Mouse (Mus musculus): Measurements from ENCODE around the gene Scfd2. TPM values are rescaled to one million over a fixed set of nuclear protein-coding genes. Genes with fewer than 3 reads are reported as not detected.

The Scfd2 gene
- total RNA-seq, 2 experiments from 2014 or later: 3.8 to 7.1 TPM

DNA sequence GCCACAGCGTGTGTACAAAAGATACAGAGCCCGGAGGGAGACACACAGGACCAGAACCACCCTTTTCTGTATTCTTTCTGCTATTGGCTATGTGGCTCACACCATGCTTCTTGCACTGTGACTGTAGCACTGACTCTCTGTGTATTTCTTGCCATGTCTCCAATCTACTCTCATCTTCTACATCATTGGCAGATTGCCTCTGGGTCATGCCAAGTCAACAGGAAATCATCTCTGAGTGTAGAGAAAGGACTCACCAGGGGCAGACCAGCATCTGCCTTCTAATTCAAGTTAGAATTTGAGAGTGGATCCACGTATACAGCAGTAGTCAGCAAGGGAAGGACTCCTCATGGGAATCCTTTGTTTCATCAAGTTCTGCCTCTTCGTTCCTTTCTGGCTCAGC, 308.9 kb downstream of the Scfd2 start:
- ATAC-seq (replicated peaks; ENCODE audit: low FRiP score, poor library complexity, severe bottlenecking): no peak

- ATAC-seq (replicated peaks; ENCODE audit: low FRiP score, poor library complexity, severe bottlenecking): no peak
These were observed 313.0 kb downstream of the Scfd2 start for GRCm38 (mm10) chr5:74218524-74218923.

DNA sequence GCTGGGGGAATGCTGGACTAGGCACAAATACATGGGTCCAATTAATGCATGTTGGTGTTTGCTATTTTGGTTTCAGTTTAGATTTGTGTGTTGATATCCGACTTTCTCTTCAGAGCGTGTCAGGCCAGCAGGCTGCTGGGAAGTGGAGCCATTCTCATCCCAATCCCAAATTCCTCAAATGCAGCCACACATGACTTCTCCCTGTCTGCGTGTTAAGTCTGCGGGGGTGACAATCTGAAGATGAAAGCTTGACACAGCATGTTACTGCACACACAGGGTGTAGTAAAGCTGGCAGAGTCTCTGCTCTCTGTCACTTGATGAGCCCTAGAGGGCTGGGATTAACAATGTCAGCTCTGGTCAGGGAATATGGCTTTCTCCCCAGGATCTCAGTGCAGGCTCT, 316.4 kb downstream of the Scfd2 start:
- no peak for ATAC-seq (replicated peaks; ENCODE audit: low FRiP score, poor library complexity, severe bottlenecking)

DNA sequence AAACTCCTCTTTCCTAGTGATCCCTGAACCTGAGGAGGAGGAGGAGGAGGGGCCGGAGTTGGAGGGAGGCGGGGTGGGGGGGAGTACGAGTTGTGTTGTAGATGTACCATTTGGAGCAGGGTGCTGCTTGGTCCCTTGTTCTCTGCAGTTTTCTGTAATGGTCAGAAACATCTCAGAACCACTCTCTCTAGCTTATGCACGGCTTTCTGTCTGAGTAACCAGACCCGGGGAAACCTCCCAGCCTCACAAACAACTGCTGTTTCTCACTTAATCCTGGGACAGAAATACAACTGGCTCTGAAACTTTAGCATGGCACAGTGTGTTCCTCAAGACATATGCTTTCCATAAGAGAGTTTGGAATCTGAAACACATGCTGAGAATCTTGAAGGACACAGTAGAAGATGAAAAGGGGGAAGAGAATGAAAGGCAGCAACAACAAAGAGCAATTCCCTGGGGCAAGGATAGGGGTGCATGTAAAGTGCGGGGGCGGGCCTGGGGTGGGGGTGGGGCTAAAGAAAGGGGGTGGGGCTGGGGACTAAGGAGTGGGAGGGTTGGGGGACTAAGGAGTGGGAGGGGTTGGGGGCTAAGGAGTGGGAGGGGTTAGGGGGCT, 317.0 kb downstream of the Scfd2 start:
- no peak for ATAC-seq (replicated peaks; ENCODE audit: low FRiP score, poor library complexity, severe bottlenecking)

DNA sequence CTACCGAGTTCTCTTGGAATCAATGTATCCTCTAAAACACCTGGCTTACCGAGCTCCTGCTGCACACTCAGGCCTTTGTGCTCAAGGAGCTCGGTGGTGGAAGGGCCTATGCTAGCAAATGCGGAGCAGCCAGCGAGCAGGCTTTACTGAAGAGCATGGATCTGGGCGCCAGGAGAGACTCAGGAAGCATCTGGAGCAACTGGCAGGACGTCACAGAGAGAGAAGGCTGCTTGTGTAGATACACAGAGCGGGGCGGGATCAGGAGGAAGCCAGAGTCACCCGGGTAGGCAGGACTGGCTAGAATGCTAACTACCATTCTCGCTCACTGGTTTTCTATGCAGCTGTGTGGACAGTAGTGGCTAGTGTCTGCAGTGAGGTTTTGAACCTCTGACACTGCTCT, 320.2 kb downstream of the Scfd2 start:
- ATAC-seq (replicated peaks; ENCODE audit: low FRiP score, poor library complexity, severe bottlenecking): no peak

DNA sequence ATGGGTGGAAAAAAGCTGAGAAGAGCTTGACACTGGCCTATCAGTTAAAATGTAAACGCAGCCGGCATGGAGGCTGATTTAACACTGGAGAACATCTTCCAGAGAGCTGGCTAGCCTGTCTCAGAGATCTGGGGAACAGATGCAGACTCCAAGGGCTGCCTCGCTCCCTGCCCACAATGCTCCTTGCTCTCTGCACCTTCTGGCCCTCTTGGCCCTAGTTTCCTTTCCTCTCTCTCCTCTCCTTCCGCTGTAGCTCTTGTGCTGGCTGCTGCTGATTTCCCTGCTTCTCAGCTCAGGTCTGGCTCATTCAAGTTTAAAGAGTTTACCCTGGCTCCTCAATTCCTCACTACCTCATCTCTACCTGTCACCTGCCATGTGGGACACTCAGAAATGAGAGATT, 321.9 kb downstream of the Scfd2 start:
- no peak for ATAC-seq (replicated peaks; ENCODE audit: low FRiP score, poor library complexity, severe bottlenecking)

DNA sequence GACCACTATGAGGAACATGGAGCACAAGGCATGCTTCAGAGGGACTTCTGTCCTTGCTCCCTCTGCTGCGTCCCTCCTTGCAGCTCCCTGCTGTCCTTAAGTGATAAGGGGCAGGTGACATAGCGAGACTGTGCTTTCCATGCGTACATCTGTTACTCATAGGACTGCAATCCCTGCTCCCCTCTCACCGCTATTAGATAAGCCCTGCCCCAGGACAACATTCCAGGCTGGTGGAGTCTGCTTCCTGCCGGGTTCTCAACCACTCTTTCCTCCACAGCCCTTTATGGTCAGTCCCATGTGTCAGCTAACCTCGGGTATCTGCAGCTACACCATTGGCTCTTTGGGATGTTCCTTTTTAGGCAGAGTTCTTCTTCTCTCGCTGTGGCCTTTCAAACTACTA, 323.1 kb downstream of the Scfd2 start:
- no peak for ATAC-seq (replicated peaks; ENCODE audit: low FRiP score, poor library complexity, severe bottlenecking)

DNA sequence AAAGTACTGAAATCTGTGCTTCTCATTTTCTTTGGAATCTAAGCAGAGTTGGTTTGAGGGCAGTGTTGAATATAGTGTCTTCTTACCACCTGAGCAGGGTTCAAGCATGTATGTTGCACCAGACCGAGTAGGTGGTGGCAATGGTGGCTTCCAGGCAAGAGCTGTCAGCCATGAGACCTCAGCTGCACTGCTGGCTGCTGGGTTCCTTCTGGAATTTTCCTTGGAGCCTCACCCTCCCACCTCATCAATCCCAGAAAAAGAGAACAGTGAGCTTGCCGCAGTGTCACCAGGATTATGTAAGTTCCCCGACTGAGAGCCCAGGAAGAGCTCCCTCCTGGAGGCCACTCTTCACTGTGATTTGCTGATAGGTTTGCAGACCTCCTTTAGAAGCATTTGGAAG, 324.4 kb downstream of the Scfd2 start:
- no peak for ATAC-seq (replicated peaks; ENCODE audit: low FRiP score, poor library complexity, severe bottlenecking)

GRCm38 (mm10) chr5:74206649-74207048, 324.9 kb downstream of the Scfd2 start:
- ATAC-seq (replicated peaks; ENCODE audit: low FRiP score, poor library complexity, severe bottlenecking): no peak

- ATAC-seq (replicated peaks; ENCODE audit: low FRiP score, poor library complexity, severe bottlenecking): no peak
These were observed 325.5 kb downstream of the Scfd2 start for GRCm38 (mm10) chr5:74206038-74206437.

DNA sequence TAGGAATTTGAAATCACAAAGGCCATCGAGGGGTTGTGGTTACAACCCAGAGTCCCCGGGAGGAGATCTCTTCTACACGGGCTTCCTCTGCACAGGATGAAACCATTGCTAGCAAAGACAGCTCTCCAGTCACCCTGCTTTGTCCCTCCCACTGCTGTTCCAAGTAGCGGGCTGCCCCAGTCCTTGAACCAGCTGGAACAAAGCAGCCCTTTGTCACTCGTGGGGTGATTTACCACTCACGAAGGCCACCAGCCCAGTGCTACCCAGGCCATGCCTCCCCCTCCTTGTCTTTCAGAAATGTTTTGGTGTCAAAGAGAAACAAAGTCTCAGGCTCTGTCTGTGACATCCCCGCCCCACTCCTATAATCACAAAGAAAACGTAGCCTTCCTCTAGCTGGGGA, 326.1 kb downstream of the Scfd2 start:
- no peak for ATAC-seq (replicated peaks; ENCODE audit: low FRiP score, poor library complexity, severe bottlenecking)

DNA sequence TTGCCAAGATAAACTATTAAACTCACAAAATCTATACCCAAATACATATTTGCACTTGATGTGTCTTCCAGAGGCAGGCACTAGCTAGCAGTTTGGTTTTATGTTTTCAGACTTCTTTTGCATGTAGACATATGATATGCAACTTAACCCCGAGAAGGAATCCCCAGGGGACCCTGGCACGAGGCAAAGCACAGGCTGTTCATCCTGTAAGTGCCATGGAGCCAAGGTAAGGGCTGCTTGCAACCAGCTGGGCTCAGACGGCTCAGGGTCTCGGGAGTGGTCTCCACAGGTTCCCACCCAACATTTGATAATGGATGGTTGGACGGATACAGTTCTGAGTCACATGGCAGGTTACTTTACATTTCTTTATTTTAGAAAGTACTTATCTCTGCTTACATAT, 327.1 kb downstream of the Scfd2 start:
- ATAC-seq (replicated peaks; ENCODE audit: low FRiP score, poor library complexity, severe bottlenecking): no peak

DNA sequence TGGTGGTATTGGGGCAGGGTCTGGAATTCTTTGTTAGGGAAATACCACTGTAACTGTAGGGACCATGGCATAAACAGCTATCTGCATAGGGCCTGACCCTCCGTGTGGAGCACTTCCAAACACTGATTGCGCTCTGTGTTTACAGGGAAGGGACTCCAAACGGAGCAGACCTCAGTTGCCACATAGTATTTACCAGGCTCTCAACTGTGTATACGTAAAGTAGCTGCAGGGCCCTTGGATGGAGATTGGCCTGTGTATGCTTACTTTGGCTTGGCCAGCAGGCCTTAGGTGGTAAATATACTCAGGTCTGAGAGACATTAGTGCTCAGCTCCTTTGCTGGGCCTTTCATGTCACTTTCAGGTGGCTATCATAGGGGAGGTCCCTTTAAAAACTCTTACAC, 329.0 kb downstream of the Scfd2 start:
- no peak for ATAC-seq (replicated peaks; ENCODE audit: low FRiP score, poor library complexity, severe bottlenecking)

DNA sequence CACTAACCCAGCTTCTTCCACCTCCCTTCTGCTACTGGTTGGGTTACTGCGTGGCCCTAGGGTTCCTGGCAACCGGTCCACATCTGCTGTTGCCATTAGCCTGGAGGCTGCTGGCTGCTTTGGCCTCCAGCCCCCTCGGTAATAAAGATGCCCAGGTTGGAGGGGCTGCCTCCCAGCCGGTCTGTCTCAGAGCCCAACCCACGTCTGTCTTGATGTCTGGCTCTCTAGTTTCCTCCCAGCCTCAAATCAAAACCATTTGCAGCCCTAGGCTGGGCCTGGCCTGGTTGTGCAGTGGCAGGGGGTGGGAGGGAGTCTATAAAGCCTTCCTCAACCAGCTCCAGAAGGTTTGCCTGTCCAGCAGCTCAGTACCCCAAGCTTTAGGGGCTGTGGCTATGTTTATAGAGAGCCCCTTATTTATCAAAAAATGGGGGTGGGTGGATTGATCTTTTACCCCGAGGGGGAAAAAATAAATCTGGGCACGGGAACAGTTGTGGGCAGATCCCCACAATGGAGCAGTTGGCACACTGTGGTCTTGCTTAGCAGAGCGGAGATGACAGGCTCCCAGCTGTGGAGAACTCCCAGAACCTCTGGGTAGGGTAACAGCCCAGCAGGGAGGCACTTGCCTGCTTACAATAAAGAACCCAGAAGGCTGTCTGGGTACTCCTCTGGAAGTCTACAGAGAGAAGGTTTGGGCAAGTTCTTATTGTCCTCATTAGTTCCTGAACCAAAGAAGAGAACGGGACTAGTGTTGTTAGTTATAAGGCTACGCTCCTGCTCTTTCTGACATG, 329.8 kb downstream of the Scfd2 start:
- ATAC-seq (replicated peaks; ENCODE audit: low FRiP score, poor library complexity, severe bottlenecking): no peak

DNA sequence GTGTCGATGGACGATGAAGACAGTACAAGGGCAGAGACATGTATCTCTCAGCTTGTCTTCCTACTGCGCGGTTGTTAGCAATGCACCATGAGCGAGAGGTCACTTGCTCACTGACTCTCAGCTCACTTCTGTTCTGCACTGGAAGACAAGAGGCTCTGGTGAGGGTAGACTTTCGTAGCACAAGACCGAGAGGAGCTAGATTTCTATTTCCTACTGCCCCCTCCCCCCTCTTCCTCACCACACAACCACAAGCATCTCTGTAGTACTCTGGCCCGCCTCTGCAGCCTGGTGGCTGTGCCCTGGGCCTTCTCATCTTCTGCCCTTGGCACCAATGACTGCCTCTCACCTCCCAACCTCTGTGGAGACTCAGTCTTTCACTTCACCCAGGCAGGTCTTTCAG, 331.1 kb downstream of the Scfd2 start:
- ATAC-seq (replicated peaks; ENCODE audit: low FRiP score, poor library complexity, severe bottlenecking): no peak

DNA sequence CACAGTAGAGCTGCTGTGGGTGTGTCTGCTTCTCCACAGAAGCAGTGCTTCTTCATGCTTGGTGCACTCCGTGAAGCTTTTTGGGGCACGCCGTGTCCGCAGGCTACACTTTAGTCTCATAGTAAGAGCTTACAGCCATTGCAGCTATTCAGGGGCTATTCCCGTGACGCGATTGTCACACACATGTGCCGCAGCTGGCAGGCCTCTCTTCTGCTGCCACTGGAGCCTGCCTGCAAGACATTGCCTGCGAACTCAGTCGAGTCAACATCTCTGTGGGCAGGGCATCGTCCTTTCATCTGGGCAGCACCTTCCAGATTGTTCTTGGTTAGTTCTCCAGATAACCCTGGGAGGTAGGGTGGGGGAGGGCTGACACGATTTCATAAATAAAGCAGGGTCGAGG, 331.8 kb downstream of the Scfd2 start:
- no peak for ATAC-seq (replicated peaks; ENCODE audit: low FRiP score, poor library complexity, severe bottlenecking)

DNA sequence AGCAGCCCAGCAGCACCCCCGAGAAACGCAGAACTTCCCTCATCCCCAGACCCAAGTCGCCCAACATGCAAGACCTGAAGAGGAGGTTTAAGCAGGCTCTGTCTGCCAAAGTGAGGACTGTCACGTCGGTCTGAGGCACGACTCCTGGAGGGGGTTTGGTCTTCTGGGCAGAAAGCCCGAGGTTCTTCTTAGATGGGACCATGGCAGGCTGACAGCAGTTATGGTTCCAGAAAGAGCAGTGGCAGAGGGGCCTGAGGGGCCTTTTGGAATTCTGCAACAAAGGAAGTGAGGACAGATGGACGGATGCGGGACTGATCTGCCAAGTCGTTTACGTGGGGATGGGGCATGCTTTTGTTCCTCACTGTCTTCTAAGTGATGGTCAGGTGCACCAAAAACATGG, 333.1 kb downstream of the Scfd2 start:
- ATAC-seq (replicated peaks; ENCODE audit: low FRiP score, poor library complexity, severe bottlenecking): no peak

DNA sequence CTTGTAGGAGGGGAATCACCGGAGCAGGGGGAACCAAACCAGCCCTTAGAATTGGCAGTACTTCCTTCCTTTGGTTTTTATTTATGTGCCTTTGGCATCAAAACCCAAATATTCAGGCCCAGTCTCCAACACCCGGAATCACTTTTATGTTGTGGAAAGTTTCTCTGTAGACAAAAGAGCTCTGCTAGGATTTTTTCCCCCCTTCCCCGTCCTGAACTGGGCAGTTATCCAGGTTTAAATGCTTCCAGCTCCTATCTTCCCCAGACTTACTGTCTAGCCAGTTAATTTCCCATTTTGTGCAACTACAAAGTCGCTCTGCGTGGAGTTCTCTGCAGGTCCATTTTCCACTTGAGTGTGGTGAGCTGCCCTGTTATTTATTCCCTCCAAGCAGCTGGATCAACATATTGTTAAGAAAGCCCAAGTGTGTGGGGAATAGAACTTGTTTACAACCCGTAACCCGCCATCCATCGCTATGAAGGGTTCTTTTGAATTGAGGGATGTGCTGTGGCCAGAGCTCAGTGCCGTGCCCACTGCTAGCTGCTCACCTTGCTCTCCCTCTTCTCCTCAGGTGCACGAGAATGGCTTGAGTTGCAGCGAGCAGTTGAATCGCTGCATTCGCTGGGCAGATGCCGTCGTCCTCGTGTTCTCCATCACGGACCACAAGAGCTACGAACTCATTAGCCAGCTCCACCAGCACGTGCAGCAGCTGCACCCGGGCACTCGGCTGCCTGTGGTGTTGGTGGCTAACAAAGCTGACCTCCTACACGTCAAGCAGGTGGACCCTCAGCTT, 333.8 kb downstream of the Scfd2 start:
- no peak for ATAC-seq (replicated peaks; ENCODE audit: low FRiP score, poor library complexity, severe bottlenecking)

- ATAC-seq (replicated peaks; ENCODE audit: low FRiP score, poor library complexity, severe bottlenecking): no peak
These were observed 335.3 kb downstream of the Scfd2 start for GRCm38 (mm10) chr5:74196307-74196618.

DNA sequence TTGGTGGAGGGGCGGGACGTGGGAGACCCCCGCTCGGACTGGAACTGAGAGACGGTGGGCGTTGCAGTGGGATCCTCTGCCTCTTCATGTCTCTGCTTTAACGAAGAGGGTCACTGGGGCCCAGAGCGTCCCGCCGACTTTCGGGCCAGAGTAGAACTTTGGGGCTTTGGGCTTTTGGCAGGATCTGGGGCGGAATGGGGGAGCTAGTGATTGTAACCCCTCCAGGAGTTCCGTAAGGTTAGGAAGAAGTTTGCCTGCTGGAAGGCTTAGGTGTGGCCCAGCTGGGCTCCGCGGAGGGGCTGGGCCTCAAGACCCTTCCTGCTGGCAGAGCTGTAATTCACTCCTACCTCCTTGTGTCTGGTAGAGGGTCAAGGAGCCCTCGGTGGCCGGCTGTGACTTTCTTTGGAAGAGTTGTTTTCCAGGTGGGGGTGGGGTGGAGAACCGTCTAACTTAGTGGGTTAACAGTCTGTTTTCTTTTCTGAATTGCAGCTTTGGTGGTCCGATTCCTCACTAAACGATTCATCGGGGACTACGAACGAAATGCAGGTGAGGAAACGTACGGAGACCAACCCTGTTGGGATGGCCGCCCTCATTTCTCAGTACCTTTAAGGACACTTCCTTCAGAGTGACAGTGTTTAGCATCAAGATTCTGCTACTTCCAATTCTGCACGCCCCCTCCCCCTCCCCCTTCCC, 335.8 kb downstream of the Scfd2 start:
- ATAC-seq (replicated peaks; ENCODE audit: low FRiP score, poor library complexity, severe bottlenecking): no peak

Data from erythroid progenitor cell, adult 5-6 weeks (primary cell).